Mouse (Mus musculus): ENCODE results near the gene Smarcc1. TPM values are rescaled to one million over a fixed set of nuclear protein-coding genes. Genes with fewer than 3 reads are reported as not detected.

The Smarcc1 gene
- polyA plus RNA-seq, 1 experiment from 2014 or later = 188 TPM

DNA sequence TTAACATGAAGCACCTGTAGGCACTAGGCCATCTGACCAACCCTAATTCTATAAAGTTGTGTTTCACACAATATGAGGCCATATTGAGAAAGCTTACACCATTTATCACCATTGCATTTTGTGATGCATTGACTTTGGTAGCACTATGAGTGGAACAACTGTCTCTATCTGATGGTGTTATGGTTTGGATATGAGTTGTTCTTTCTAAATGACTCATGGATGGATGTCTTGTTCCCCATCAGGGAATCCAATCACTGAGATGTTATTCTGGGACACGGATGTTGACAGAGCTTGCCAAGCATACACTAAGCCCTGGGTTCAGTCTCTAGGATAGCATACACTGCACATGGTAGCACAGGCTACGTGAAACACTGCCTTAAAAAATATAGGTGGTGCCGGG lies 154.8 kb downstream of the Smarcc1 start:
- H3K9ac ChIP-seq = no peak overlapping the region
- no peak for ATAC-seq (ENCODE audit: low FRiP score, low read depth)
- H3K4me2 ChIP-seq (replicated peaks) = no peak overlapping the region
- H3K36me3 ChIP-seq = no peaks in the 10 kb centered on the region
- H3K27me3 ChIP-seq = no peaks in the 10 kb centered on the region
- H3K4me3 ChIP-seq = no peak overlapping the region
- H3K4me1 ChIP-seq = no peaks in the 10 kb centered on the region
- WGBS = 87% methylated on average over 3 of the region's 3 CpGs
- no peak overlapping the region for H3K27ac ChIP-seq
- no peaks in the 10 kb centered on the region for H3K9me3 ChIP-seq

DNA sequence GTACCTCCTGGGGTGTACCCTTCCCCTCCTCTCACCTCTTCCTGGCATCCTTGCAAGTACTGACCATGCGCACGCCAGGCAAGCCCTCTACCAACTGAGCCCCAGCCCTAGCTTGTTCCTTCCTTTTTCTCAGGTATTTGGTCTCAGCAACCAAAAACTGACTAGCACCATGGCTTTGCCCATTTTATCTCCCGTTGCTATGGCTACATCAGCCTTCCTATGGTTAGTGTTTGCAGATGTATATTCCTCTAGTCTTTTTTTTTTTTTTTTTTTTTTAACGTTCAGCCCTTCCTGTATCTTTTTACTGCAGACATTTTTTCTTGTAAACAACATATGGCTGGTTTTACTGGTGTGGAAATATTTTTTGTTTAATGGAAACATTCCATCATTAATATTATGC lies 156.0 kb downstream of the Smarcc1 start:
- 70% methylated on average over 4 of the region's 4 CpGs for WGBS

DNA sequence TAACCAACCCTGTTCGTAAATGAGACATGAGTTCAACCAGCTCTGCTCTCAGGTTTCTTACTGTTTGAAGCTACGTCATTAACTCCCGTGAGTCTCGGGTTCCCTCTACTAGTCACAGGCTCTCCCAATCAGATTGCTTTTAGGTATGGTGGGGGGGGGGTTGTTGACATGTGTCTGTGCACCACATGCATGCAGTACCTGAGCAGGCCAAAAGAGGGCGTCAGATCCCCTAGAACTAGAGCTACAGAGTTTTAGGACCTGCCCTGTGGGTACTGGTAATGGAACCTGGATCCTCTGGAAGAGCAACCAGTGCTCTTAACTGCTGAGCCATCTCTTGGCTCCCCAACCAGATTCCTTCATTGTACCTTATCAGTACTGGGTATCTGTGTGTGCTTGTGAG lies 158.4 kb downstream of the Smarcc1 start:
- 32% methylated on average over 5 of the region's 5 CpGs for WGBS
- Histone ChIP-seq H3K27me3 (no peaks in the 10 kb centered on the region), H3K4me1 (no peaks in the 10 kb centered on the region), H3K9me3 (no peaks in the 10 kb centered on the region), H3K36me3 (no peaks in the 10 kb centered on the region), H3K4me3 (no peak overlapping the region), H3K9ac (no peak overlapping the region), H3K27ac (no peak overlapping the region), H3K4me2 (replicated peaks) (no peak overlapping the region)
- no peak for ATAC-seq (ENCODE audit: low FRiP score, low read depth)

More for the DNA sequence above, 156.0 kb downstream of the Smarcc1 start:
- H3K27me3 ChIP-seq = no peaks in the 10 kb centered on the region
- H3K9ac ChIP-seq = no peak overlapping the region
- no peak for ATAC-seq (ENCODE audit: low FRiP score, low read depth)
- H3K9me3 ChIP-seq = no peaks in the 10 kb centered on the region
- no peak overlapping the region for H3K27ac ChIP-seq
- H3K4me2 ChIP-seq (replicated peaks) = no peak overlapping the region
- H3K4me3 ChIP-seq = no peak overlapping the region
- no peaks in the 10 kb centered on the region for H3K4me1 ChIP-seq
- H3K36me3 ChIP-seq = no peaks in the 10 kb centered on the region

DNA sequence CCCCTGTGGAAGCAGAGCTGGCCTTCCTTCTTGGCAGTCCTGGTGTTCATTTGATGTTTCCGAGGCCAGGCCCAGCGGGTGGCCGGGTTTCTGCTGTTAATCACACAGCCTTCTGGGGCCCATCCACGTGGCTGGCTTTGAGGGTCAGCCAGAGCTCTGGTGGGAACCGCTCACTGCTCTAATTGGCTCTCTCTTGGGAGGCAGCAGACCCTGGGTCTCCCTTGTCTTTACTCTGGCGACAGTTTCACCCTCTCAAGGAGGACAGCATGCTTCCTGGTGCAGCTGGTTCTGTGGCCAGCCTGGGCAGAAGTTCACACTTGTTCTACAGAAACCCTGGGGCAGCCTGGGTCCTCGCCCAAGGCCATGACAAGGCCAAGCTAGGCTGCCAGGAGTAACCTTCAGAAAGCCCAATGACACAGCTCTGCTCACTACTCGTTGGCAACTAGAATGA lies 159.9 kb downstream of the Smarcc1 start:
- H3K9ac ChIP-seq = no peak overlapping the region
- H3K4me3 ChIP-seq = no peak overlapping the region
- no peaks in the 10 kb centered on the region for H3K4me1 ChIP-seq
- 54% methylated on average over 8 of the region's 8 CpGs for WGBS
- no peak for ATAC-seq (ENCODE audit: low FRiP score, low read depth)
- no peak overlapping the region for H3K4me2 ChIP-seq (replicated peaks)
- H3K36me3 ChIP-seq = no peaks in the 10 kb centered on the region
- H3K27ac ChIP-seq = no peak overlapping the region
- H3K9me3 ChIP-seq = no peaks in the 10 kb centered on the region
- no peaks in the 10 kb centered on the region for H3K27me3 ChIP-seq

DNA sequence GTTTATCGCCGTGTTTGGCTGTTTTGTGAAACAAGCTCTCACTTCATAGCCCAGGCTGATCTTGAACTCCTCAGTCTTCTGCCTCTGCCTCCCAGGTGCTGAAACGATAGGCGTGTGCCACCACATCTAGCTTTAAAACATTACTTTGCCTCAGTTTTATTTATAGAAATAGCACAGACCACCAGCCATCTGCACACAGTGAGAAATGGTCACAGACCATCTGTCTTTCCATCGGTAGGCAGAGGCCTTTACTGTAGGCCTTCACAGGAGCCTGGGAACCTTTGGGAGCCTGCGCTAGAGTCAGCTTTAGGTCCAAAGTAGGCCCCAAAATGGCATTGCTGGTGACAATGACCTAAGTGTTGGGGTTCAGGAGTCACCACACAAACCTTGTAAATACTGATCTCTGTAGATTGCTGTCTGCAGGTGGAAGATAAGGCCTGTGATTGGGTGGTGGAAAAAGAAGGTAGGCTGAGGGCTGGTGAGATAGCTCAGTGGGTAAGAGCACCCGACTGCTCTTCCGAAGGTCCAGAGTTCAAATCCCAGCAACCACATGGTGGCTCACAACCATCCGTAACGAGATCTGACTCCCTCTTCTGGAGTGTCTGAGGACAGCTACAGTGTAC lies 166.7 kb downstream of the Smarcc1 start:
- Histone ChIP-seq H3K9ac (no peak overlapping the region), H3K9me3 (no peaks in the 10 kb centered on the region), H3K4me2 (replicated peaks) (no peak overlapping the region), H3K36me3 (no peaks in the 10 kb centered on the region), H3K27ac (no peak overlapping the region), H3K27me3 (no peaks in the 10 kb centered on the region), H3K4me3 (no peak overlapping the region), H3K4me1 (no peaks in the 10 kb centered on the region)
- ATAC-seq (ENCODE audit: low FRiP score, low read depth) = no peak
- WGBS = 88% methylated on average over 10 of the region's 10 CpGs

DNA sequence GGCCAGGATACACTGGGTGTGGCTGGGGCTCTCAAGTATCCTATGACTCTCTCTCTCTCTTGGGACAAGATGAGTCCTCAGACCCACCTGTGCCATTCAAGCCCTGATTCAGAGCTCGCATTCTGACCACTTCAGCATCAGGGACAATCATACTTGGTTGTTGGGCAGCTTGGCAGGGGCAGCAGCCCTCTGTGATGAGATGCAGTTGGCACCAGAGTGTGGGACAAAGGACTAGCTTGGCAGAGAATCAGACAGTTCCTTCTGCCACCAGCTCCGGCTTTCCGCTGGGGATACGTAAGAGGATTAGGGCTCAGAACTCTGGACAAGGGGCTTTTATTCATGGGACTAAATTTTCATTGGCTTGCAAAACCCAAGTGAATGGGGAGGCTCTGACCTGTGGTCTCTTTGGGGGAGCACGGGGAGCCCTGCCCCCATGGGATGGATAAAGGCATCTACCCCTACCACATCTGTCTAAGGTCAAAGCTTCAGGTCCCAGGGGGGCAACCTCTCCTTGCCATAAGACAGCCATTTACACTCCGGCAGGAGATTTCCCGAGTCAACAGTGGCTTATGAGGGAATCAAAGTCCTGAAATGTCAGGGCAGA lies 169.9 kb downstream of the Smarcc1 start:
- Histone ChIP-seq H3K4me1 (no peaks in the 10 kb centered on the region), H3K4me3 (no peak overlapping the region), H3K9me3 (no peaks in the 10 kb centered on the region), H3K27ac (no peak overlapping the region), H3K36me3 (no peaks in the 10 kb centered on the region), H3K9ac (no peak overlapping the region), H3K4me2 (replicated peaks) (no peak overlapping the region), H3K27me3 (no peaks in the 10 kb centered on the region)
- 87% methylated on average over 7 of the region's 7 CpGs for WGBS
- ATAC-seq (ENCODE audit: low FRiP score, low read depth) = no peak

Small RNAs within 50 kb of the gene (microRNA-seq; reads per million reads assigned to microRNA genes)
- gene Mir6236 = 73.5 reads per million, percentile 49 among the genes with 10 or more reads in this experiment

Other genes starting within 250 kb of the Smarcc1 start
- gene Cdc25a, start 242.1 kb upstream of the Smarcc1 start, polyA plus RNA-seq (2015; fragmentation: Nextera tagmentation; extraction: Ambion mirVana) = 35.3 and 36.3 TPM in 2 replicates
- gene Map4, start 186.2 kb upstream of the Smarcc1 start, polyA plus RNA-seq (2015; fragmentation: Nextera tagmentation; extraction: Ambion mirVana) = 58.2 and 65.5 TPM in 2 replicates
- 158 TPM in 2 replicates for gene Dhx30, start 122 bp downstream of the Smarcc1 start, polyA plus RNA-seq (2015; fragmentation: Nextera tagmentation; extraction: Ambion mirVana)
- 3.7 and 4.5 TPM in 2 replicates for gene Cspg5, start 126.1 kb downstream of the Smarcc1 start, polyA plus RNA-seq (2015; fragmentation: Nextera tagmentation; extraction: Ambion mirVana)
- 34.4 and 35.8 TPM in 2 replicates for gene Elp6, start 187.5 kb downstream of the Smarcc1 start, polyA plus RNA-seq (2015; fragmentation: Nextera tagmentation; extraction: Ambion mirVana)
- gene Scap, start 215.6 kb downstream of the Smarcc1 start, polyA plus RNA-seq (2015; fragmentation: Nextera tagmentation; extraction: Ambion mirVana) = 39.7 and 40.2 TPM in 2 replicates

Data from limb, embryonic 13.5 days (tissue).